Mouse (Mus musculus) kidney, postnatal 0 days (tissue): ENCODE measurements around the gene 4930438A08Rik. TPM values are rescaled to one million over a fixed set of nuclear protein-coding genes. Genes with fewer than 3 reads are reported as not detected.
A peak's percentile ranks its signal among the peaks of the same experiment; 100 is the strongest.

Source experiments
- ATAC-seq: fragments of 200-750 bp; cut with Nextera tagmentation; replicated peaks from 2 replicates; pipeline ENCODE4 v1.8.0; 2017; ENCODE audit warnings: low read depth, moderate number of reproducible peaks, moderate TSS enrichment, moderate library complexity; ENCODE audit not compliant: low FRiP score
- DNase-seq: peaks from one replicate; pipeline ENCODE4 v3.0.0-alpha.2; 2016; ENCODE audit warnings: low spot score
- H3K27ac ChIP-seq: fragments of 300-500 bp; sonication (generic); 2 replicates; pipeline ENCODE4 v1.5.1; 2014; ENCODE audit warnings: mild to moderate bottlenecking
- H3K27me3 ChIP-seq: fragments of 300-500 bp; sonication (generic); 2 replicates; pipeline ENCODE4 v1.6.1; 2014; ENCODE audit warnings: low read length, mixed read lengths; ENCODE audit not compliant: insufficient read depth
- H3K36me3 ChIP-seq: fragments of 300-500 bp; sonication (generic); 2 replicates; pipeline ENCODE4 v1.6.1; 2014; ENCODE audit warnings: low read length, mixed read lengths; ENCODE audit not compliant: insufficient read depth
- H3K4me1 ChIP-seq: fragments of 300-500 bp; sonication (generic); replicated peaks from 2 replicates; pipeline ENCODE4 v1.6.1; 2014; ENCODE audit warnings: antibody characterized with exemption, low read length, mixed read lengths; ENCODE audit not compliant: insufficient read depth
- H3K4me2 ChIP-seq: fragments of 300-500 bp; sonication (generic); 2 replicates; pipeline ENCODE4 v1.6.1; 2014; ENCODE audit warnings: mild to moderate bottlenecking, low read length, moderate library complexity, mixed read lengths
- H3K4me3 ChIP-seq: fragments of 300-500 bp; sonication (generic); replicated peaks from 2 replicates; pipeline ENCODE4 v1.5.1; 2014; ENCODE audit warnings: low read depth, low read length
- H3K9ac ChIP-seq: fragments of 300-500 bp; sonication (generic); 2 replicates; pipeline ENCODE4 v1.6.1; 2014; ENCODE audit warnings: low read depth, low read length
- H3K9me3 ChIP-seq: fragments of 300-500 bp; sonication (generic); replicated peaks from 2 replicates; pipeline ENCODE4 v1.6.1; 2016; ENCODE audit warnings: low read length, inconsistent platforms, mixed read lengths
- CTCF ChIP-seq: IDR thresholded peaks from 2 replicates; pipeline ENCODE4 v1.5.1; 2016; ENCODE audit warnings: antibody characterized with exemption, low read depth, mild to moderate bottlenecking, moderate library complexity
- WGBS: fragments of 180-500 bp; shearing (Covaris S2); extraction: QIAGEN DNeasy Blood & Tissue Kit; methylation state at CpG from one replicate; pipeline ENCODE4 v1.1.7; 2014; 5-methylcytosine and 5-hydroxymethylcytosine counted together
- polyA plus RNA-seq: library from polyadenylated mRNA; unstranded; fragments of >200 nt; fragmentation: Nextera tagmentation; extraction: Ambion mirVana; gene quantifications from 2 replicates; pipeline ENCODE4 v1.2.1, GENCODE M21; 2015

The 4930438A08Rik gene
- polyA plus RNA-seq, 1 experiment from 2014 or later = 0.07 TPM

GRCm38 (mm10) chr11:58316768-58317390 is 42.3 kb downstream of the 4930438A08Rik start:
- Histone ChIP-seq H3K36me3 (peaks cover 5% of the 10 kb centered on the region; the same call in 1 of the 2 replicates), H3K4me2 (no peak overlapping the region), H3K9ac (no peak overlapping the region), H3K27ac (no peak overlapping the region), H3K27me3 (no peaks in the 10 kb centered on the region), H3K4me1 (no peaks in the 10 kb centered on the region; the same call in 1 of the 2 replicates), H3K4me3 (no peak overlapping the region), H3K9me3 (no peaks in the 10 kb centered on the region)
- WGBS = 75% methylated on average over 28 of the region's 28 CpGs
- no peak for ATAC-seq
- no peak for TF ChIP-seq CTCF
- DNase-seq = no peak

DNA sequence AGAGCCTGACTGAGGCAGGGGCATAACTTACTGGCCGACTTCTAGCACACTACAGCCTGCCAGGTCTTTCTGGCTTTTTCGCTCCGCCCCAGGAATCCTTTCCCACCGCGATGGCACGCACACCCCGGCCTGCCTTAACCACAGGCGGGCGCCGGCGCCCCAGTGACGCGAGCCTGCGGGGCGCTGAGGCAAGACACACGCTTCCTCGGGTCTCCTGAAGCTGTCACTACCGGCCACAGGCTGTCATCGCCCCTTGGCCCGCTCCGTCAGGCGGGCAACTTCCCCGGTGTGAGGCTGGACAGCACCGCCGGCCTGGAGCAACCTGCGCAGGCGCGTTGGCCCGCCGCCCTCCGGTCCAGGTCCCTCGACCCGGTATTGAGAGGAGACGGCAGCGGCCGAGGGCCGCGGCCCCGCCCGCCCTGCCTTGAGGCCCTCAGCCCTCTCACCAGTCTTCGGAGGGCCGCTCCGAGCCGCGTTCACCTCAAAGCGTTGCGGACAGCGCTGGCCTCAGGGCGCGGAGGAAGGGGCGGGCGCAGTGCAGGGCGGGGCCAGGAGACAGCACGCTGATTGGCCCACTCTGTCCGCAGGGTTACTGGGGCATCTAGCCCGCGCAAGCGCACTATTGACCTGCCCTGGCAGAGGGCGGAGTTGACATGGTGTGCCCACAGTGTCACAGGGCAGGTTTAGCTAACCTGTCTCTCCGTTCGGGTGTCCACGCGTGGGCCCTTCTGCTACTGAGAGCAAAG is 48.4 kb downstream of the 4930438A08Rik start:
- Histone ChIP-seq H3K4me3 (peak overlapping the region; percentile 63), H3K27ac (peak overlapping the region; percentile 97), H3K9me3 (no peaks in the 10 kb centered on the region), H3K4me2 (peak overlapping the region; percentile 83), H3K9ac (peak overlapping the region; percentile 73), H3K4me1 (peaks cover 9% of the 10 kb centered on the region), H3K27me3 (no peaks in the 10 kb centered on the region), H3K36me3 (peaks cover 5% of the 10 kb centered on the region; the same call in 1 of the 2 replicates)
- no peak for TF ChIP-seq CTCF
- under 1% methylated on average over 63 of the region's 63 CpGs for WGBS
- ATAC-seq (peak; percentile 99), DNase-seq (peak; percentile 98)

DNA sequence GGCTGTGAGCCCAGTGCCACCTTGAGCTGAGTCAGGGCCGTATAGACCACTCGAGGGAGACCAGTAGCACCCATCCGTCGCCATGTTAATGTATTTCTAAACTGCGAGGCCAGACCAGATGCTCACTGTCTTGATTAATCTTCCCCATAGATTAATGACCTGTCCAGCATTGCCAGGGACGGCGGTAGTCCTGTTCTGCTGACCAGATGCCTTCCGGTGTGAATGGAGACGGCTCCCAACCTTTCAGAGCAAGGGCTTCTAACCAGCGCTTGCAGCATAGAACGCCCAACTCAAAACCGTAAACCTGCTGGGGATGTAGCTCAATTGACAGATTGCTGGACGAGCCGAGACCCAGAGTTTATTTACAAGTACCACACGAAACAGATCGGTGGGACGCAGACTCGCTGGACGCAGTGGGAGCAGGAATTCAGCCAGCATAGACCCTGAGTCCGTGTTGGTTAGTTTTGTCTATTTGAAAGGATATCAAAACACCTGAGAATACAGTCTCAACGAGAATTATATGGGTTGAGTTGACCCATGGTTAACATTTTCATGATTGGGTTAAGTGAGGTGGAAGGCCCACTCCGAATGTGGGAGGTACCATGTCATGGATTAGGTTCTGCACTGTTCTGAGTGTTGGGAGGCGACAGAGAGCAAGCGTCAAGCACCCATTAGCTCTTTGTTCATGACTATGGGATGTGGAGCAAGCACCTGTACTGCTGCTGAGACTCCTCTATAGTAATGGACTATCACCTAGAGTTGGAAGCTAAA is 49.2 kb downstream of the 4930438A08Rik start:
- H3K9ac ChIP-seq = peak overlapping the region; percentile 73
- H3K36me3 ChIP-seq = peaks cover 5% of the 10 kb centered on the region; the same call in 1 of the 2 replicates
- DNase-seq = peak; percentile 8
- no peak for ATAC-seq
- no peak for TF ChIP-seq CTCF
- peaks cover 9% of the 10 kb centered on the region for H3K4me1 ChIP-seq
- peak overlapping the region; percentile 63 for H3K4me3 ChIP-seq
- H3K9me3 ChIP-seq = no peaks in the 10 kb centered on the region
- no peaks in the 10 kb centered on the region for H3K27me3 ChIP-seq
- H3K4me2 ChIP-seq = peak overlapping the region; percentile 83
- 5% methylated on average over 24 of the region's 24 CpGs for WGBS
- peak overlapping the region; percentile 97 for H3K27ac ChIP-seq

DNA sequence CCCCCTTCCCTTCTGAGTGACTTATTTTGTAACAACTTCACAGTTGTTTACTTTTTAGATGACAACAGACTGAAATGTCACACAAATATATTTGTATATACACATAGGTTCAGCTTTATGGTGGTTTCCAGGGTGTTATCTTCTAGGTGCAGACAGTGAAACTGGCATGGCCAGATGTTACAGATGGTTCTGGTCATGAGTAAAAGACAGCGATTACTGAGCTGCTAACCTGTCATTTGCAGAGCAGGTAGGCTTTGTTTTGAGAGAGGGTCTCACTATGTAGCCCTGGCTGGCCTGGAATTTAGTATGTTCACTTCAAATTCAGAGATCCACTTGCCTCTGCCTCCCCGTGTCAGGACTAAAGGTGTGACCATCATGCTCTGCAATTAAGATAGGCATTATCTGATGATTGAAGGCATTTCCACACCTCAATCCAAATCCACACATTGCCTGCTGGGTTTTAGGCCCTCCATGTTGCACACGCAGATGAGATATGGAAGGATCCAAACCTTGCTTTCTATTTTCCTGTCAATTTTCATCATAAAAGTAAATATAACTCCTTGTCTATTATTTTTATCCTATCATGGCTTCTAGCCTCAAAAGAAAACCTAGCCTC is 50.1 kb downstream of the 4930438A08Rik start:
- Histone ChIP-seq H3K4me1 (peaks cover 16% of the 10 kb centered on the region), H3K9me3 (no peaks in the 10 kb centered on the region), H3K27ac (no peak overlapping the region), H3K36me3 (no peaks in the 10 kb centered on the region), H3K27me3 (no peaks in the 10 kb centered on the region), H3K4me2 (no peak overlapping the region), H3K9ac (no peak overlapping the region), H3K4me3 (no peak overlapping the region)
- no peak for TF ChIP-seq CTCF
- 82% methylated on average over 3 of the region's 3 CpGs for WGBS
- ATAC-seq = no peak
- no peak for DNase-seq

DNA sequence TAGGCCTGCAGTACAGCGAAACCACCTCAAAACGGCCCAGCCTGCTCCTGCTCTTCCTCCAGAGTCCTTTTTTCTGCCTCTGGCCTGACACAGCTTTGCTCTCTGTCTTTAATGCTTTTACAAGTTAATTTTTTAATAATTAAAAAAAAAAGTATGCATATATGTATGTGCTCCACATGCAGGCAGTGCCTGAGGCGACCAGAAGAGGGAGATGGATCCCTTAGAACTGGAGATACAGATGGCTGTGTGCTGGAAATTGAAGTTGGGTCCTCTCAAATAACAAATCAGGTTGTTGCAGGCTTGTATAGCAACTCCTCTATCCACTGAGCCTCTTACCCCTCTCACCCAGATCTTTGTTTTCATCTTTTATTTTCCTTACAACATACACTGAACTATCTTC is 52.2 kb downstream of the 4930438A08Rik start:
- Histone ChIP-seq H3K4me2 (no peak overlapping the region), H3K9me3 (no peaks in the 10 kb centered on the region), H3K4me3 (no peak overlapping the region), H3K27ac (no peak overlapping the region), H3K4me1 (peaks cover 21% of the 10 kb centered on the region), H3K36me3 (no peaks in the 10 kb centered on the region), H3K27me3 (no peaks in the 10 kb centered on the region), H3K9ac (no peak overlapping the region)
- TF ChIP-seq CTCF = peak; percentile 26; the same call in 1 of the 2 replicates
- 97% methylated on average over 3 of the region's 3 CpGs for WGBS
- DNase-seq = no peak
- no peak for ATAC-seq

DNA sequence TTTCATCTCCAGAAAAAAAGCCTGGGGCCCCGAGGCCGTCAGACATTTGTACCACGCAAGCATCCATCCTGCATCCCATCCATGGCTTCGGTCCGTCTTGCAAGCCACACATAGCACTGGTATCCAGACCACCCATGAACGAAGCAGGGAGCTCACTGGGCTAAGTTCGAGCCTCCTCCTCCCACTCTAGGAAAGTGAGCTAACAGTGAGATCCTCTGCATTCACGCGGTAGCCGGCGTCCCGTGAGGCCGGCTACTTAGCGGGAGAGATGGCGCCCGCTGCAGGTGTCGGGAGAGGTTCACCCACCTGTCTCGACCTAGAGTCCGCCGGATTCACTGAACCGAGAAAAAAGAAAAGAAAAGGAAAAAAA is 55.3 kb downstream of the 4930438A08Rik start:
- under 1% methylated on average over 21 of the region's 21 CpGs for WGBS
- Histone ChIP-seq H3K4me1 (peaks cover 16% of the 10 kb centered on the region), H3K9ac (peak overlapping the region; percentile 64), H3K36me3 (no peaks in the 10 kb centered on the region), H3K9me3 (no peaks in the 10 kb centered on the region), H3K27ac (peak overlapping the region; percentile 82), H3K27me3 (no peaks in the 10 kb centered on the region), H3K4me2 (peak overlapping the region; percentile 84), H3K4me3 (peak overlapping the region; percentile 76)
- DNase-seq (no peak), ATAC-seq (peak; percentile 29)
- 0 out of 2 replicates have a peak, but pooled peaks have one; percentile 3 for TF ChIP-seq CTCF
